Mouse (Mus musculus) ES-E14 (cell line): ENCODE measurements around the gene Vps54. TPM values are rescaled to one million over a fixed set of nuclear protein-coding genes. Genes with fewer than 3 reads are reported as not detected.
A peak's percentile ranks its signal among the peaks of the same experiment; 100 is the strongest.

ENCODE experiments used
- DNase-seq: peaks from one replicate; pipeline ENCODE4 v3.0.0-alpha.2; 2013; ENCODE audit warnings: low read depth, low spot score
- H3K27ac ChIP-seq: 2 replicates; pipeline ENCODE4 v1.5.1; 2012; ENCODE audit warnings: low read depth, mild to moderate bottlenecking, low read length, moderate library complexity, mixed read lengths; ENCODE audit not compliant: poor library complexity, insufficient read depth, severe bottlenecking
- H3K36me3 ChIP-seq: 2 replicates; pipeline ENCODE4 v1.6.1; 2012; ENCODE audit warnings: mild to moderate bottlenecking, low read length, moderate library complexity, mixed read lengths; ENCODE audit not compliant: control insufficient read depth, poor library complexity, insufficient read depth, severe bottlenecking
- H3K4me1 ChIP-seq, 2 experiments: fragments of 150-350 bp in 1 of 2; sonication (generic) in 1 of 2; 2 replicates each; pipeline ENCODE4 v1.6.1; 2012; ENCODE audit warnings: low read length in 2 of 2, mild to moderate bottlenecking in 1 of 2, mixed read lengths in 1 of 2; ENCODE audit not compliant: control insufficient read depth in 2 of 2, insufficient read depth in 2 of 2, poor library complexity in 1 of 2
- H3K4me3 ChIP-seq, 2 experiments: fragments of 150-350 bp in 1 of 2; sonication (generic) in 1 of 2; 2 replicates each; pipeline ENCODE4 v1.5.1; 2012; ENCODE audit warnings: low read length in 2 of 2, low read depth in 1 of 2, mild to moderate bottlenecking in 1 of 2, mixed read lengths in 1 of 2; ENCODE audit not compliant: insufficient read depth in 1 of 2, poor library complexity in 1 of 2, severe bottlenecking in 1 of 2
- H3K9ac ChIP-seq: 2 replicates; pipeline ENCODE4 v1.6.1; 2012; ENCODE audit warnings: low read depth, mild to moderate bottlenecking, low read length, mixed read lengths; ENCODE audit not compliant: poor library complexity, insufficient read depth, severe bottlenecking
- H3K9me3 ChIP-seq: fragments of 150-350 bp; sonication (generic); 2 replicates; pipeline ENCODE4 v1.6.1; 2012; ENCODE audit warnings: low read depth, mild to moderate bottlenecking, low read length; ENCODE audit not compliant: control insufficient read depth, insufficient read depth
- CHD2 ChIP-seq: IDR thresholded peaks from 2 replicates; pipeline ENCODE4 v1.6.1; 2014; ENCODE audit warnings: mild to moderate bottlenecking, low read depth, low read length, inconsistent platforms
- HCFC1 ChIP-seq: IDR thresholded peaks from 2 replicates; pipeline ENCODE4 v1.6.1; 2012; ENCODE audit warnings: low read length, inconsistent platforms, borderline replicate concordance; ENCODE audit not compliant: insufficient read depth
- MAFK ChIP-seq: IDR thresholded peaks from 2 replicates; pipeline ENCODE4 v1.6.1; 2014; ENCODE audit warnings: mild to moderate bottlenecking, low read depth, low read length, inconsistent platforms; ENCODE audit not compliant: insufficient read depth
- ZC3H11A ChIP-seq: IDR thresholded peaks from 2 replicates; pipeline ENCODE4 v1.6.1; 2012; ENCODE audit warnings: low read depth, mild to moderate bottlenecking, inconsistent platforms, low read length, borderline replicate concordance
- ZNF384 ChIP-seq: IDR thresholded peaks from 2 replicates; pipeline ENCODE4 v1.6.1; 2012; ENCODE audit warnings: low read depth, low read length, inconsistent platforms
- in situ Hi-C, 2 experiments: fragments of 600-800 bp; cut with MboI; formaldehyde crosslinking; loops; one replicate each; pipeline ENCODE4 v1.15.1; 2025; ENCODE audit warnings: low sequenced_read_pairs in 2 of 2, inconsistent platforms in 1 of 2; ENCODE audit not compliant: unreplicated experiment in 2 of 2
- total RNA-seq: library from RNA; depleted of rRNA; stranded (reverse); fragments of 300-350 nt; gene quantifications from 2 replicates; pipeline ENCODE4 v1.2.3, GENCODE M21; 2012; rRNA removed

The Vps54 gene
- total RNA-seq, 1 experiment = 61.4 TPM

GRCm38 (mm10) chr11:21370399-21371121 is 131.5 kb downstream of the Vps54 start:
- Histone ChIP-seq H3K9ac (peak overlapping the region; percentile 90), H3K27ac (peak overlapping the region; percentile 77), H3K9me3 (no peaks in the 10 kb centered on the region), H3K36me3 (no peaks in the 10 kb centered on the region), H3K4me1 (peaks cover 0 to 3% of the 10 kb centered on the region in 2 experiments; a peak in 1 of 4 replicates), H3K4me3 (peak overlapping the region; percentile 91 to 92)
- in situ Hi-C loops = no loop called here
- TF ChIP-seq MAFK (no peak), CHD2 (no peak), ZC3H11A (no peak), ZNF384 (no peak), HCFC1 (no peak)
- DNase-seq = peak; percentile 66

Other genes starting within 250 kb of the Vps54 start
- gene Peli1, start 148.0 kb upstream of the Vps54 start, total RNA-seq = 11.9 and 17.3 TPM in 2 replicates
- 9.4 and 22.9 TPM in 2 replicates for gene Ugp2, start 131.9 kb downstream of the Vps54 start, total RNA-seq